13 mouse cellular contexts compared by ENCODE assay signal in the genomic region with DNA sequence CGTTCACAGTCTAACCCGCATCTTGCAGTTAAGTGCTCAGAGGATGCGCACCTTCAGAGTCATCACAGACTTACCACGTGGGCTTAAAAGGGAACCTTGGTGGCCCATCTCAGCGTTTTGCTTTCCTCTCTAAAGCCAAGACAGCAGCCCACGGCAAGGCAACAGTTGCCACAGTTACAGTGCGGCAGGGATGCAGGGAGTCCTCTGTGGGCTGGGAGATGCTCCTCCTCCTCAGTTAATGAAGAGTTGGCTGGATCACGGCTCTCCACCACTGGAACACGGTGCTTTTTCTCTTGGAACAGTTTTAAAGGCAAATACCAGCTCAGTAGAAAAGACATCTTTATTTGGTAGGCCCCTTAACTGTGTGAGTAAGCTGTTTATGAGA. TPM values are rescaled to one million over a fixed set of nuclear protein-coding genes. Genes with fewer than 3 reads are reported as not detected.
DNase-seq lines count a peak whose midpoint lies in the region; ATAC-seq and TF ChIP-seq lines count a peak whose summit lies in the region.
"Had no signal": no experiment of that assay in that cellular context is flagged by ENCODE, and none has a peak within 500 bp of the region (broad histone marks: within the 10 kb centered on the region; RNA-seq: fewer than 3 reads in every experiment).

No protein-coding gene starts in this region.

- 74% methylated on average over 9 of the region's 9 CpGs for WGBS in liver, embryonic 15.5 days (ENCODE audit: insufficient replicate concordance)

- peak; percentile 40 to 72 for DNase-seq in frontal cortex, adult 2 months (ENCODE audit: extremely low spot score in 1 of 2, low spot score in 1 of 2)
- no peak for DNase-seq in frontal cortex, postnatal 25 days (ENCODE audit: low spot score in 2 of 2)
- DNase-seq in G1E (ENCODE audit: low spot score): no peak
- DNase-seq in layer of hippocampus, adult 9-11 months: peak; percentile 75
- DNase-seq in urinary bladder, postnatal 14 days (ENCODE audit: low spot score): no peak
- DNase-seq in gastrocnemius, postnatal 10 days: no peak
- DNase-seq in ovary, postnatal 14 days (ENCODE audit: low spot score): no peak
- DNase-seq: cerebellum, postnatal 10 days; kidney, adult 8-10 months; lung, adult 18-20 months; thymus, postnatal 25 days had no signal

- peaks cover 71% of the 10 kb centered on the region for H3K4me1 ChIP-seq in G1E (ENCODE audit: insufficient read depth, low read depth, low read length)
- H3K4me1 ChIP-seq in liver, embryonic 15.5 days (replicated peaks): peaks cover 86% of the 10 kb centered on the region

- peak overlapping the region; percentile 59; the same call in 1 of the 2 replicates for H3K4me3 ChIP-seq in G1E (ENCODE audit: low read depth, low read length)
- H3K4me3 ChIP-seq in liver, embryonic 15.5 days (replicated peaks): peak overlapping the region; percentile 96
- H3K4me3 ChIP-seq: neural tube, embryonic 13.5 days had no signal

- peak overlapping the region; percentile 92 for H3K4me2 ChIP-seq in liver, embryonic 15.5 days
- H3K4me2 ChIP-seq: neural tube, embryonic 13.5 days had no signal

- TF ChIP-seq CTCF in G1E (IDR thresholded peaks at IDR 0.05; ENCODE audit: low read depth, low read length): no peak

- H3K9me3 ChIP-seq in G1E (replicated peaks): no peaks in the 10 kb centered on the region
- no peaks in the 10 kb centered on the region for H3K9me3 ChIP-seq in liver, embryonic 15.5 days (replicated peaks)
- H3K9me3 ChIP-seq: neural tube, embryonic 13.5 days had no signal

- H3K27me3 ChIP-seq in G1E (ENCODE audit: insufficient read depth, low read length): no peaks in the 10 kb centered on the region
- H3K27me3 ChIP-seq in liver, embryonic 15.5 days: no peaks in the 10 kb centered on the region
- H3K27me3 ChIP-seq: neural tube, embryonic 13.5 days had no signal

- H3K36me3 ChIP-seq in G1E (replicated peaks): peaks cover 36% of the 10 kb centered on the region
- peaks cover 25% of the 10 kb centered on the region for H3K36me3 ChIP-seq in liver, embryonic 15.5 days (replicated peaks)
- H3K36me3 ChIP-seq: neural tube, embryonic 13.5 days had no signal

- H3K9ac ChIP-seq in liver, embryonic 15.5 days: peak overlapping the region; percentile 99
- H3K9ac ChIP-seq: neural tube, embryonic 13.5 days had no signal

- no peak for ATAC-seq in G1E (ENCODE audit: extremely low read depth, insufficient number of reproducible peaks, low FRiP score, poor library complexity, severe bottlenecking)
- ATAC-seq in liver, embryonic 15.5 days (ENCODE audit: insufficient read depth): no peak

- H3K27ac ChIP-seq in liver, embryonic 15.5 days (replicated peaks): peak overlapping the region; percentile 99
- H3K27ac ChIP-seq: neural tube, embryonic 13.5 days had no signal

RNA-seq across cellular contexts. Expression of gene Noct, which starts 4.6 kb away (rescaled TPM):
- 36.2 and 40.8 TPM in 2 replicates for polyA plus RNA-seq in frontal cortex, adult 2 months (2012; rRNA removed)
- total RNA-seq in G1E (2014; fragmentation: Nextera tagmentation) (24.4 and 27.5 TPM in 2 replicates), G1E (2017) (11.4 and 11.7 TPM in 2 replicates)
- 18.5 and 25.3 TPM in 2 replicates for polyA plus RNA-seq in G1E (2012)
- polyA plus RNA-seq in liver, embryonic 15.5 days (2015; fragmentation: Nextera tagmentation; extraction: Ambion mirVana): 22.0 and 24.2 TPM in 2 replicates
- 10 to 100 TPM; 11.0 to 14.3 TPM for total RNA-seq in gastrocnemius, postnatal 10 days (2021)

Comparison
In these comparisons a context has a peak if more than half of its experiments do, and no peak if none do; other contexts are left out.
1. DNase-seq: peak in frontal cortex, adult 2 months (2 of 2) and layer of hippocampus, adult 9-11 months (single experiment); none in frontal cortex, postnatal 25 days (0 of 2), G1E (single experiment), urinary bladder, postnatal 14 days (single experiment), gastrocnemius, postnatal 10 days (single experiment) and ovary, postnatal 14 days (single experiment).